Mouse (Mus musculus) frontal cortex, adult 2 months (tissue): ENCODE measurements around the gene Surf4. TPM values are rescaled to one million over a fixed set of nuclear protein-coding genes. Genes with fewer than 3 reads are reported as not detected.
"Not testable (repeated sequence)": the region's sequence is repeated elsewhere in the genome, so short reads cannot be mapped to it uniquely, and the experiment has no call there.

Source experiments
- DNase-seq, 2 experiments: peaks; one replicate each; pipeline ENCODE4 v3.0.0; 2022; ENCODE audit warnings: low spot score in 1 of 2; ENCODE audit errors: extremely low spot score in 1 of 2
- polyA plus RNA-seq: library from polyadenylated mRNA; depleted of rRNA; stranded (reverse); fragments of >200 nt; gene quantifications from 2 replicates; pipeline ENCODE4 v1.2.3, GENCODE M21; 2012; rRNA removed

Gene Surf4
- polyA plus RNA-seq, 1 experiment, result 60.3 TPM

DNA sequence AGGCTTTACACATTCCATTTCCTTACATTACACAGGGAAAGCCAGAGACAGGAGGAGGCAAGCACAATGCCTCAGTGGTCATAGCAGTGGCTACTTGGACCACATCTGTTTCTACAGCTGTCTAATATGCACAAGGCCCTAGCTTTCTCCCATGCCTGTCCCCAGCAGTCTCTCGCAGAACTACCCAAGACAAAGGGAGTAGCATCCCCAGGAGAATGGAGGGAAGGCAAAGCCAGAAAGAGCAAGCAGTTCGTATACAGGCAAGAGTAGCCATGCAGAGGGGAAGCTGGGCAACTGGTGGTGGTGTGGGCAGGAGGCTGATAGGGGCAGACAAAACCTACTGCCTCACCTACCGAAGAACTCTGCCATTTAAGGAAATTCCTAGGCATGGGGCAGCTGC is 27.3 kb downstream of the Surf4 start:
- no peak for DNase-seq

GRCm38 (mm10) chr2:26905936-26906335 is 27.8 kb downstream of the Surf4 start:
- DNase-seq, result no peak

DNA sequence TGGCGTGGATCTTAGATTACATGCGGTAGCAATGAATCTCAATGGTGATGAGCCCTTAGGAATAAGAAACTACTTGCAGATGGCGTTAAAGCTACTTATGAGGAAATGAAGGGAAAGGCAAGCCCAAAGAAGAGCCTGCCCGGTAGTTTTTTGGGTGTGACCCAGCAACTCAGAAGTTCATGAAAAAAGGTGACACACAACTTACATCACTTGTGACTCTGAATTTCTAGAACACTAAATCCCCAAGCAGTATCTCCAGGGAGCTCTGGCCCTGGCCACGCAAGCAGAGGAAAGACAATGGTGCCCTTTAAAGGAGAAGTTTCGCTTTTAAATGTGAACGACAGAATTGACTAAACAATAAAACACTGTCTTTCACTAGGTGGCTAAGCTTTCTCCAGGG is 30.4 kb downstream of the Surf4 start:
- DNase-seq, result no peak

- DNase-seq, result peak; percentile 95 to 98
Observed at GRCm38 (mm10) chr2:26902467-26903220, 31.1 kb downstream of the Surf4 start, which contains the start of gene Surf6. Gene Surf6, minus strand, starts transcription at chr2:26902879.

- DNase-seq, result no peak
Observed at GRCm38 (mm10) chr2:26901834-26902400, 31.8 kb downstream of the Surf4 start.

GRCm38 (mm10) chr2:26900731-26901130 is 33.0 kb downstream of the Surf4 start:
- DNase-seq, result no peak

GRCm38 (mm10) chr2:26895898-26896297 is 37.8 kb downstream of the Surf4 start:
- no peak for DNase-seq

GRCm38 (mm10) chr2:26886170-26886569 is 47.6 kb downstream of the Surf4 start:
- DNase-seq, result not testable (repeated sequence)

- not testable (repeated sequence) for DNase-seq
Observed at GRCm38 (mm10) chr2:26885541-26885940, 48.2 kb downstream of the Surf4 start.

DNA sequence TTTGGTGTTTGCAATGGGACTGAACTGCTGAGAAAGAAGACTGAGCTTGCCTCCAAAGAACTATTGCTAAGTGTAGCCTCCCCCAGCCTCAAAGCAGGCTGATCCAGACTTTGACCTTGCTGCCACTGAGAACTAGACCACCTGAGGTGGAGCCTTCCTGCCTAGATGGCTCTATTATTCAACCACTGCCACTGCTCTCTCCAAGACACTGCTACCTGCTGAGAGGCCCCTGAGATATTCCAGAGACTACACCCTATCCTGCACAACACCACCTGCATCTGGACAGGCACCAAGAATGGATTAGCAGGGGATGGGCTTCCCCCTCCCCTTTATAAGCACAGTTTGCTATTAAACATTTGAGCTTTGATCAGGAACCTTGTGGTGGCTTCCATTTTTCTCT is 55.2 kb downstream of the Surf4 start:
- DNase-seq, result no peak

DNA sequence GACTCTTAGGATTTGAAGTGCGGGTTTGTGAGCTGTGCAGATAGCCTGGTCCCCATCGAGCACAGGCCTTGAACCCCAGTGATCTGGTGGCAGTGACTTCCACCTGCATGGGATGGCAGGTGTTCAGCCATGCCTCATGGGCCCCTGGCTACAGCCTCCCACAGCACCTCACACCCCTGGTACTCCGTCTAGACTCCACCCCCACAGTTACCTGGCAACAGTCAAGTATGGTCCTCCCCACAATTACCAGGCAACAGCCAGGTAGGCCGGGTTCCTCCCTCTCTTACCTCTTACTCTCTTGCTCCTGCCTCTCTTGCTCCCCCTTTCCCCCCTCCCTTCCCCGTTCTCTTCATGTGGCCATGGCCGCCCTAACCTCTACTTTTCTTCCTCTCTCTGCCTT is 63.1 kb downstream of the Surf4 start:
- no peak for DNase-seq

Other genes with a start within 250 kb of the Surf4 start
- gene Abo, start 68.9 kb downstream of the Surf4 start, polyA plus RNA-seq, result not detected in 2 replicates
- 20.2 and 20.8 TPM in 2 replicates for gene Surf6, start 31.0 kb downstream of the Surf4 start, polyA plus RNA-seq
- gene Med22, start 23.3 kb downstream of the Surf4 start, polyA plus RNA-seq, result 51.7 and 53.9 TPM in 2 replicates
- gene Rpl7a, start 23.2 kb downstream of the Surf4 start, polyA plus RNA-seq, result 705 and 741 TPM in 2 replicates
- gene Surf2, start 17.6 kb downstream of the Surf4 start, polyA plus RNA-seq, result 54.6 and 58.2 TPM in 2 replicates
- gene Surf1, start 17.4 kb downstream of the Surf4 start, polyA plus RNA-seq, result 128 and 129 TPM in 2 replicates
- gene Stkld1, start 119 bp upstream of the Surf4 start, polyA plus RNA-seq, result 0.29 and 0.32 TPM in 2 replicates
- 69.6 and 71.2 TPM in 2 replicates for gene Rexo4, start 30.5 kb upstream of the Surf4 start, polyA plus RNA-seq
- gene Adamts13, start 39.5 kb upstream of the Surf4 start, polyA plus RNA-seq, result 3.5 TPM in 2 replicates
- gene Cacfd1, start 76.0 kb upstream of the Surf4 start, polyA plus RNA-seq, result 63.3 and 64.0 TPM in 2 replicates
- 35.2 and 39.0 TPM in 2 replicates for gene Slc2a6, start 94.1 kb upstream of the Surf4 start, polyA plus RNA-seq
- 0.65 and 0.74 TPM in 2 replicates for gene Mymk, start 138.3 kb upstream of the Surf4 start, polyA plus RNA-seq
- 34.9 and 42.6 TPM in 2 replicates for gene Adamtsl2, start 145.5 kb upstream of the Surf4 start, polyA plus RNA-seq
- gene Fam163b, start 208.6 kb upstream of the Surf4 start, polyA plus RNA-seq, result 213 and 219 TPM in 2 replicates
- gene Dbh, start 231.3 kb upstream of the Surf4 start, polyA plus RNA-seq, result 0.40 and 0.50 TPM in 2 replicates